Mouse (Mus musculus) layer of hippocampus, postnatal 36 days (tissue): Measurements from ENCODE around the gene Trmt112. TPM values are rescaled to one million over a fixed set of nuclear protein-coding genes. Genes with fewer than 3 reads are reported as not detected.
A peak's percentile ranks its signal among the peaks of the same experiment; 100 is the strongest.

ENCODE experiments used
- DNase-seq, 2 experiments: peaks; one replicate each; pipeline ENCODE4 v3.0.0; 2022
- total RNA-seq, 2 experiments: library from RNA; stranded (reverse); gene quantifications; 2 replicates each; pipeline ENCODE4 v1.2.3; 2021

The Trmt112 gene
- total RNA-seq, 2 experiments from 2014 or later = 46.5 to 48.1 TPM

GRCm38 (mm10) chr19:6909021-6909420 lies 477 bp upstream of the Trmt112 start:
- no peak for DNase-seq

GRCm38 (mm10) chr19:6910306-6910705 lies 808 bp downstream of the Trmt112 start:
- DNase-seq = peak in 1 of 2 experiments; percentile 46

GRCm38 (mm10) chr19:6911101-6912074 lies 1.9 kb downstream of the Trmt112 start:
- no peak for DNase-seq

- no peak for DNase-seq
Observed at GRCm38 (mm10) chr19:6912205-6912970, 2.9 kb downstream of the Trmt112 start.

GRCm38 (mm10) chr19:6913036-6913435 lies 3.5 kb downstream of the Trmt112 start:
- DNase-seq = no peak

GRCm38 (mm10) chr19:6913991-6914390 lies 4.5 kb downstream of the Trmt112 start:
- no peak for DNase-seq

- no peak for DNase-seq
Observed at GRCm38 (mm10) chr19:6914540-6914939, 5.0 kb downstream of the Trmt112 start.

- DNase-seq = no peak
Observed at GRCm38 (mm10) chr19:6915276-6915675, 5.8 kb downstream of the Trmt112 start.

- no peak for DNase-seq
Observed at GRCm38 (mm10) chr19:6916496-6916895, 7.0 kb downstream of the Trmt112 start.

- DNase-seq = no peak
Observed at GRCm38 (mm10) chr19:6918321-6918720, 8.8 kb downstream of the Trmt112 start.

GRCm38 (mm10) chr19:6919431-6919830 lies 9.9 kb downstream of the Trmt112 start:
- DNase-seq = no peak

- no peak for DNase-seq
Observed at GRCm38 (mm10) chr19:6919876-6920740, 10.6 kb downstream of the Trmt112 start.

- DNase-seq = no peak
Observed at GRCm38 (mm10) chr19:6920741-6921636, 11.5 kb downstream of the Trmt112 start.

GRCm38 (mm10) chr19:6921647-6922567 lies 12.4 kb downstream of the Trmt112 start, which contains the start of gene Esrra:
Gene Esrra (minus strand): TSS chr19:6921813.
- DNase-seq = peak; percentile 100

- DNase-seq = no peak
Observed at GRCm38 (mm10) chr19:6922901-6923735, 13.6 kb downstream of the Trmt112 start.

- peak; percentile 81 to 87 for DNase-seq
Observed at GRCm38 (mm10) chr19:6924461-6925306, 15.2 kb downstream of the Trmt112 start.

GRCm38 (mm10) chr19:6925307-6925573 lies 15.7 kb downstream of the Trmt112 start, which contains the start of gene Catsperz:
Gene Catsperz (minus strand): TSS chr19:6925380.
- no peak for DNase-seq
